Mouse (Mus musculus) kidney, adult 2 months (tissue): ENCODE data around the gene Gnb5.

Experiments
- CTCF ChIP-seq: fragments of 200-500 bp; conservative IDR thresholded peaks from 2 replicates; pipeline ENCODE4 v1.5.1; 2011; ENCODE audit warnings: low read depth, mild to moderate bottlenecking, control low read depth, low read length, moderate library complexity, mixed read lengths; ENCODE audit not compliant: insufficient read depth, insufficient read length
- POLR2A ChIP-seq: fragments of 200-500 bp; IDR thresholded peaks from one replicate; pipeline ENCODE4 v1.6.1; 2011; ENCODE audit warnings: low read depth, low read length, control low read depth

DNA sequence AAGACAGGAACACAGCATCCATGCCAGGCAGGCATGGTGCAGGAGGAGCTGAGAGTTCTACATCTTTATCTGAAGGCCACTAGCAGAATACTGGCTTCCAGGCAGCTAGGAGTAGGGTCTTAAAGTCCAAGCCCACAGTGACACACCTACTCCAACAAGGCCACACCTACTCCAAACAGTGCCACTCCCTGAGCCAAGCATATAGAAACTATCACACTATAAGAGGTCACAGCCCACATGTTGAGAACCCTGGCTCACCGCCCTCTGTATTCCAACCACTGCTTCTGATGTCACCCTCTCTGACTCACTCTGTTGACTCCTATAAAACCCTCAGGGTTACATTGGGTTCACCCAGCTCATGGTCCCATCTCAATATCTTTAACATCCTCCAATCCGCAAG is 12.1 kb downstream of the Gnb5 start:
- TF ChIP-seq CTCF (no peak), POLR2A (no peak)
